ENCODE assay signal across 8 mouse cellular contexts in genomic region chr16:4624481-4625110, GRCm38 (mm10). TPM values are rescaled to one million over a fixed set of nuclear protein-coding genes. Genes with fewer than 3 reads are reported as not detected.
DNase-seq lines count a peak whose midpoint lies in the region; ATAC-seq lines count a peak whose summit lies in the region.

TSS of gene Pam16 (minus strand) at chr16:4624988.

- H3K9ac ChIP-seq in hindbrain, embryonic 13.5 days = peak within 1 kb of the TSS; percentile 93

- peak within 1 kb of the TSS; percentile 91 for H3K27ac ChIP-seq in hindbrain, embryonic 13.5 days

- no peaks in the 10 kb centered on the region for H3K9me3 ChIP-seq in hindbrain, embryonic 13.5 days

- under 1% methylated on average over 56 of the region's 56 CpGs for whole genome bisulfite sequencing in hindbrain, embryonic 13.5 days

- peaks cover 33% of the 10 kb centered on the region for H3K4me1 ChIP-seq in hindbrain, embryonic 13.5 days (replicated peaks)

- peak; percentile 87 for ATAC-seq in hindbrain, embryonic 13.5 days (ENCODE audit: low FRiP score)

- H3K36me3 ChIP-seq in hindbrain, embryonic 13.5 days = peaks cover 25% of the 10 kb centered on the region; the same call in 1 of the 2 replicates

- DNase-seq in Muller cell, postnatal 12 days (ENCODE audit: inconsistent ontology term) = peak; percentile 93
- peak; percentile 92 for DNase-seq in cerebellum, adult 9-11 months
- DNase-seq in frontal cortex, postnatal 14 days (ENCODE audit: low spot score in 2 of 2) = peak; percentile 85 to 87
- DNase-seq in layer of hippocampus, postnatal 25 days (ENCODE audit: extremely low spot score in 1 of 2, low spot score in 1 of 2) = peak; percentile 81 to 92
- DNase-seq in lung, postnatal 25 days (ENCODE audit: low spot score) = peak; percentile 93
- DNase-seq in retina, embryonic 14.5 days (ENCODE audit: low spot score) = peak; percentile 94
- peak; percentile 93 for DNase-seq in thymus, postnatal 4 days

- peak within 1 kb of the TSS; percentile 82 for H3K4me2 ChIP-seq in hindbrain, embryonic 13.5 days

- H3K27me3 ChIP-seq in hindbrain, embryonic 13.5 days = no peaks in the 10 kb centered on the region

- peak within 1 kb of the TSS; percentile 78 for H3K4me3 ChIP-seq in hindbrain, embryonic 13.5 days

RNA-seq across cellular contexts. Expression of gene Pam16, which starts in this region (rescaled TPM):
- polyA plus RNA-seq in hindbrain, embryonic 13.5 days (2015; fragmentation: Nextera tagmentation; extraction: Ambion mirVana) = 169 and 188 TPM in 2 replicates
- total RNA-seq in layer of hippocampus, postnatal 25 days (2021) = 10 to 100 TPM; 76.3 to 82.6 TPM

Comparison
In these comparisons a context has a peak if more than half of its experiments do, and no peak if none do; other contexts are left out.
1. Peak in every context shown above with its lines: DNase-seq, ATAC-seq, H3K4me3 ChIP-seq and H3K27ac ChIP-seq.